Mouse (Mus musculus) naive thymus-derived CD4-positive, alpha-beta T cell, adult 2 months (primary cell): Measurements from ENCODE around the gene Irgm1.
"Not testable (repeated sequence)": the region's sequence is repeated elsewhere in the genome, so short reads cannot be mapped to it uniquely, and the experiment has no call there.

Experiments
- DNase-seq: peaks from one replicate; pipeline ENCODE4 v3.0.0-alpha.2; 2011; ENCODE audit warnings: low read depth

The Irgm1 gene

DNA sequence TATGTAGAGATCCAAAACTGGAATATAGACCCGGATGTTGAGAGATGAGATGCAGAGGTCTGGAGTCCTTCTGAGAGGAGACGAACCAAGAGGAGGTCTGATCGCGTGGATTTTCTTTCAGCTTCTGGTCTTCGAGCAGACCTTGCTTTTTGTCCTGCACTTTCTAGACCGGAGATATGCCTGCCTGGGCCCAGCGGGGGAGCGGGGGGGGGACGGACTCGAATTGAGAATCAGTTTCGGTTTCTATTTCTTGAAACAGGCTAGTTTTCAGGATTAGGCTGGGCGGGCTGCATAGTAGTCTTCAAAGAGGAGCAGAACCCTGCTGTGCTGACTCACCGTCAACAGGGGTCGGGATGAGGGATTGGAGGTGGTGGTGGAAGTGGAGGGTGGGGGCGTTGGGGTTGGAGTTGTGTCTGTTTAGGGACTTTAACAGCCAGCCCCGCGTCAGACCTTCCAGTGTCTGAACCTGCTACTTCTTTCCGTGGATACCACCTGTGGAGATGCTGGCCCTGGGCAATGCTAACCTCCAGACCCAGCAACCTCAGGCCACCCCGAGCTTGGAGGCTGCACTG, at the start of gene Irgm1:
TSS of gene Irgm1 (minus strand) at position 483 of the 572 bp plus-strand sequence.
- DNase-seq = peak; percentile 90

DNA sequence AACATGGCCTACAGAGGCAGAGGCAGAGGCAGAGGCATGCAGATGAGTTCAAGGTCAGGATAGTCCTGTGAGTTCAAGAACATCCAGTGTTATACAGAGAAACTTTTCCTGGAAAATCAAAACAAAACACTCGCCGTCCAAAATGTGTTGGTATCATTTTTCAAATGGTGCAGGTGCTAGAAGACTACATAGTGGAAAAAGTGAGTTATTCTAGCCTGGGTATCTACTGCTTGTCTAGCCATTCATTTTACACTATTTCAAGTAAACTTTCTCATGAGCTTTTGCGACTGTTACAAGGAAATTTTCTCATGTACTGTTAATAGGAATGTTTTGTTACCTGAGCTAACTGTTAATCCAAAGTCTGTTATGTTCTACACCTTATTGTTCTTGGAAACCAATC, 46.9 kb upstream of the Irgm1 start:
- no peak for DNase-seq

DNA sequence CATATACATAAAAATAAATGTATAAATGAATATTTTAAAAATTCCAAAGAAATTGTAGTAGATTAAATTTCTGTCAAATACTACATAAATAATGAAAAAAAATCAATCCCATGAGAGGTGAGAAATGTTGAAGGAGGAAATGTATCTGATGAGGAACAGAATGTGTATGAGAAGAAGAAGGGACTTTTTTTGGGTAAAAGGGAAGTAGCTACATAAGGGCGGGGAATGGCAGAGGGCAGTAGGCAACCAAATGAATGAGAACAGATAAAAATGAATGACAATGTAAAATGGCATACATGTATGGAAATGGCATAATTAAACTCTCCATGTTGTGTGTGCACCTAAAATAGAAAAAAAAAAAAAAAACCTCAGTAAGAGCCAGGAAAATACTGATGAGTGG, 42.1 kb upstream of the Irgm1 start:
- DNase-seq = no peak

DNA sequence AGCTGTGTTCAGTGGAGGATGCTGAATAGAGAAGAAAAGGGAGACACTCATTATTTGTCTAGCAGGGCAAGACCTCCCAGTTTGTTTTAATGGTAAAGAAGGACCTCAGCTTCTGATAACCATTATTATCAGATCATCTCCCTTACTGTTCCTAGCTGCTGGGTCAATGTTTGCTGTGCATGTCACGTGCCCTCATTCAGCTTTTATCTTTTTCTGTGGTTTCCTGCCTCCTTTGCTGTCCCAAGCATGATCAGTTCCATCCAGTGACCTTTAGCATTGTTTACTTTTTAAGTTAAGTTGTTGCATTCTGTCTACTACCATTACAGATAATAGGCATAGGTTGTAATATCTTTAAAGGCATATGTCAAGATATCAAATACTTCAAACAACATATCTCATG, 37.0 kb upstream of the Irgm1 start:
- no peak for DNase-seq

DNA sequence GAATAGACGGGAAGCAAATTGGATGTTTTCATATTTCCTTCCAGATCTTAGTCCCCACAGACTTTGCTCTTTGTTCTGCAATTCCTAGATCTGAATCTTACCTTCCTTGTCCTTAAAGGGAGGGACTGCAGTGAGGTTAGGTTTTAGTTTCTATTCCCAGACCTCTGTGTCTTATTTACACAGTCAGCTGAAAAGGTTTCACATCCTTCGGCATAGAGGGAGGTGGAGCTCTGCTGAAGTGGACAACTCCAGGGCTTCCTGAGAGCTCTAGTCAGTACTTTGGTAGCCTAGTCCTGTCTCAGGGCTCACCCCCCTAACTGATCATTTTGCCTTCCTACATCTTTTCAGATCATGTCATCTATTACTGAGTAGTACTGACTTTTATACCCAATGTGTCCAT, 30.5 kb upstream of the Irgm1 start, which contains the start of gene Gm5431:
TSS of gene Gm5431 (minus strand) at position 194 of the 400 bp plus-strand sequence.
- DNase-seq = no peak

DNA sequence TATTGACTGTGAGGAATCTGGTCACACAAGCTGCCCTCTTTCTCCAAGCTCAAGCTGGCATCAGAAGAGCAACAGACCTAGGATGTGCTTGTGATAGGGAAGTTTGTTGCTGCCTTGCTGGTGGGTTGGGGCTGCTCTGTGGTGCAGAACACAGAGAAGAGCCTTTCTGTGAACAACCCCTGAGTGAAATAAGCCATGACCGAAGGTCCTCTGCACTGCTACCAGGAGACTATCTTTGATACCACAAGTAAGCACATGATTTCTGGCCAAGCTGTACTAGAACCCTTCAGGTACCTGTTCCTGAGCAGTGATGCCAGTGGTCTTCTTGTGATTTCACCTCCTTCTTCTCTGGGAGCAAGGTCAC, 30.1 kb upstream of the Irgm1 start:
- DNase-seq = not testable (repeated sequence)

DNA sequence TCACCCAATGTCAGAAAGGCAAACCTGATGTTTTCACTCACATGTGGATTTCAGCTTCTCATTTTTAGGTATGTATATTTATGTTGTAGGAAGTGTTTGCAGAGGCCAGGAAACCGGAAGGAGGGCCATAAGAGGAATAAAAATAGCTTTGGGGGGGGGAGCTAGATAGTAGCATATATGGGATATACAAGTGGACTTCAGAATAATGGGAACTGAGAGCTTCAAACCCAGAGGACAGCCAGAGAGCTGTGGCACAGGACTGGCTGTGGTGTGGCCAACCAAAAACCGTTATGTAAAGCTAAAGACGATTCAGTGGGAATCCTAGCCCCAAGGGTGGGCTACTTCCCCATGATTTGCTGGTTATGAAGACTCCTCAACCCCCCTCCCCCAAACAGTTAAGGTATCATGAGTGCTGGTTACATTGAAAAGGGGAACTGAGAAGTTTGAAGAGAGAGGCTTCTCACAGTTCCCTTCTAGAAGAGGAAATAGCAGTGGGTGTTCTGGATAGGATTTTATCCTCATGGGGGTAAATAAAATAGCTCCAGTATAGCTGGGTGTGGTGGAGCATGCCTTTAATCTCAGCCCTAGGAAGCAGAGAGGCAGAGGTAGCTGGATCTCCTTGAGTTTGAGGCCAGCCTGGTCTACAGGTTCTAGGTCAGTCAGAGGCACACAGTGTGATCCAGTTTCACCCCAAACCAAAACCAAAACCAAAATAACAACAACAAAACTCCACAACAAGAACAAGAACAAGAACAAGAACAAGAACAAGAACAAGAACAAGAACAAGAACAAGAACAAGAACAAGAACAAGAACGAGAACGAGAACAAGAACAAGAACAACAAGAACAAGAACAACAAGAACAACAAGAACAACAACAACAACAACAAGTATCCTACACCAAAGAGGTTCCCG, 29.4 kb upstream of the Irgm1 start:
- DNase-seq = not testable (repeated sequence)

DNA sequence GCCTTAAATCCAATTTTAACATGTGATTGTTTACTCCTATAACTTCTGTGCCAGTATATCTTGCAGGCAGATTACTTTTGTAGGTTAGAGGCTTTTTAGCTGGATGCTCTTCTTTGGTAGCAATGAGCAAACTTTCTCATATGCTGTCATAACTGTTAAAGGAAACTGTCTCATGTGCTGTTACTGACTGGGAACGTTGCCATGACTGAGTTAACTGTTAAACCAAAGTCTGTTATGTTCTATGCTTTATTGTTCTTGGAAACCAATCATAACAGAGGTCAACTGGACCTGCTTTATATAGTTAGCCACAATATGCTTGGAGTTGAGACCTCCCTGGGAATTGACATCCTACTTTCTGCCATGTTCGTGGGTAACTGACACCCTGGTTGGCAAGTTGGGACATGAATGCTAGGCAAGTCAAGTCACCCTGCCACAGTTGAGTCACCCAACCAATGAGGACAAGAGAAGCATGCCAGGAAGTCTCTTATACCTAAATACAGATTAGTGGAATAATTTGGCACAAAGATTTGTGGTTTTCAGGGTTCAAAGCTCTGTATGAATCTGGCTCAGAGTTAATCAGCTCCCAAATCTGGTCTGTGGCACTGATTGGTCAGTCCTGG, 27.4 kb upstream of the Irgm1 start:
- no peak for DNase-seq

DNA sequence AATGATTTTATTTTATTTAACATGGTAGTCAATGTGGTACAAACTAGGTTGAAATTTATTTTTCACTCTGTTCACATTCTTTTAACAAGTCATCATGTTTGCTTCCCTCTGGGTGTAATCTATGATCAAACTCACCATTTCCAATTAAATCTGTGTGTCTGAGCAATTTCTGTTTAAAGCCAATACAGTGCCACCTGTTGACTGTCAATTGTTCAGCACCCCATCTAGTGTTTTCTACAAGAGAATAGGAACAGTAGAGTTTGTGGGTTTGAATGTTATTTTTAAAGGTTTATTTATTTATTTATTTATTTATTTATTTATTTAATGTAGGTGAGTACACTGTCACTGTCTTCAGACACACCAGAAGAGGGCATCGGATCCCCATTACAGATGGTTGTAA, 5.2 kb upstream of the Irgm1 start:
- DNase-seq = peak; percentile 44

DNA sequence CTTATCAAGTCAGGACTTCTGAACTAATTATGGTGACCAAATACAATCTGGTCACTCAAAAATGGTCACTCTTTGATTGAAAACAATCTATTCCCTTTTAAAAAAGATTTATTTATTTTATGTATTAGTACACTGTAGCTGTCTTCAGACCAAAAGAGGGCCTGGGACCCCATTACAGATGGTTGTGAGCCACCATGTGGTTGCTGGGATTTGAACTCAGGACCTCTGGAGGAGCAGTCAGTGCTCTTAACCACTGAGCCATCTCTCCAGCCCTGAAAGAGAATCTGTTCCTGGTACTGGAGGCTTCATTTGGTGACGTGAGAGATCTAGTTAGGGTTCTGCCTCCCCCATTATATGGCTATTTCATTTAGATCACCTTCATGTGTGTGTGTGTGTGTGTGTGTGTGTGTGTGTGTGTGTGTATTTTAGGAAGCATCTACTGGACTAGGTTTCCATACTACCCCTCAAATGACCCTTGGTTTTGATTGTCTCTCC, 3.9 kb upstream of the Irgm1 start:
- not testable (repeated sequence) for DNase-seq

DNA sequence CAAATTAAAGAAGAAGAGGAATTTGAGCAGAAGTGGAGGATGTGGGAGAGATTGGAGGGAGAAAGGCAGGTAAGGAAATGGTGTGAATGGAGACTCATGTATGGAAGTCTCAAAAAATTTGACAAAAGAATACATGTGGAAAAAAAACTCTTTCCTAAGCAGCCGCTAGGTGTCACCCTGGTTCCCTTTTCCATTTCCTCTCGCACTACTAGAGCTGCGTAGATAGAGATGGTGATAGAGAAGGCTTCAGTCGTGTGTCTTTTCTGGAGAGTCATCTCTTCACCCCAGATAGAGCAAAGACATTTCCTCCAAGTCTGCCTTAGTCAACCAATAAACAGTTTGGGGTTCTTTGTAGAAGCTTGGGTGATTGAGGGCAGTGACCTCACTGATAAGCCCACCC, 3.0 kb upstream of the Irgm1 start:
- DNase-seq = peak; percentile 89

DNA sequence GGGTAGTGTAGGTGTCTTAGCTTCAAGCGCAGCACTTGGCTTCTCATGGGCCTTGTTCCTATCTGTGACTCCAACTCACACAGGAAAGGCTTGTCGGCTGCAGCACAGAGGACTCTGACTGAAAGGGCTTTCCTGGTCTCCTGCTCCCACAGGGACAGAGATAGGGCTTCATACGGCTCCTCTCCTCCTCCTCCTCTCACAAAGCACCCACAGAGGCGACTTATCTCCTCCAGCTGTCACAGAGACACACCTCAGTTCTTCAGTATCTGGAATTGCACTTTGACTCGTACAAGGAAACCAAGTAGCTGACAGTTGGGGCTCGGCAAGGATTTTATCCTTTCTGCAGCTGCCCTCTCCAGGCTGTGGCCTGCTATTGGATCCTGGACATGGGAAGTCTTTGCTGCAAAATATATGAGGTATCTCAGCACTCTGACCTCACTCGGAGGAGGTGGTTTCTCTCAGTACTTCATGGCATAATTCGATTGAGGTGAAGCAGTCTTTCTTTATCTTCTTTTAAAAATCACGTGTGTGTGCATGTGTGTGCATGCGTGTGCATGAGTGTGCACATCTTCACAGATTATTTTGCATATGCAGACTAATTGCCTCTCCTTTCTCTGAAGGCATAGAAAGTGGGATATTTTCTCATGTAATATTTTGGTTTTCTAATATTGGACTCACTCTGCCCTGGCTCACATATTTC, 2.3 kb upstream of the Irgm1 start:
- DNase-seq = no peak

DNA sequence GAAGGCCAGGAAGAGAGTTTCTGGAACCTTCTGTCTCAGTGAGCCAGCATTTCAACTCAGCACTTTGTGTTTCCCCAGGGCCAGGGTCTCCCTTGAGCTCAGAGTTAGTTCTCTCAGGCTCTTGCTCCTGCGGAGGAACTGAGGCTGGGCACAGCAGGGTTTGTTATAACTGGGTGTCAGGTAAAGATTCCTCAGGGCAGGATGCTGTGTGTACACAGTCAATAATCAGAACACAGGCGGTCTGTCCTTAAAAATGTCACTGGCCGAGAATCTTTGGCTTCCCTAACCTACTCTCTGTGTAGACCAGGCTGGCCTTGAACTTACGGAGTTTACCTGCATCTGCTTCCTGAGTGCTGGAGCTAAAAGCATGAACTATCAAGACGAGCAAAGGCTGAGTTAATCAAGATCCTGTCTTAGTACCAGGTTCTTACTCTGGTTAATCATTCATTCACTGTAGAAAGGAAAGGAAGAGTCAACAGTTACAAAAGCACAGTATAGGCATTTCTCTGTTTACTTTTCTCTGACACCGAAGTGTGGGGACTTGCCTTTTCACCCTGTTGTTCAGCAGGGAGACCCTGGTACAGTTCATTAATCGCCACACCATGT, 1.3 kb upstream of the Irgm1 start:
- DNase-seq = peak; percentile 48

DNA sequence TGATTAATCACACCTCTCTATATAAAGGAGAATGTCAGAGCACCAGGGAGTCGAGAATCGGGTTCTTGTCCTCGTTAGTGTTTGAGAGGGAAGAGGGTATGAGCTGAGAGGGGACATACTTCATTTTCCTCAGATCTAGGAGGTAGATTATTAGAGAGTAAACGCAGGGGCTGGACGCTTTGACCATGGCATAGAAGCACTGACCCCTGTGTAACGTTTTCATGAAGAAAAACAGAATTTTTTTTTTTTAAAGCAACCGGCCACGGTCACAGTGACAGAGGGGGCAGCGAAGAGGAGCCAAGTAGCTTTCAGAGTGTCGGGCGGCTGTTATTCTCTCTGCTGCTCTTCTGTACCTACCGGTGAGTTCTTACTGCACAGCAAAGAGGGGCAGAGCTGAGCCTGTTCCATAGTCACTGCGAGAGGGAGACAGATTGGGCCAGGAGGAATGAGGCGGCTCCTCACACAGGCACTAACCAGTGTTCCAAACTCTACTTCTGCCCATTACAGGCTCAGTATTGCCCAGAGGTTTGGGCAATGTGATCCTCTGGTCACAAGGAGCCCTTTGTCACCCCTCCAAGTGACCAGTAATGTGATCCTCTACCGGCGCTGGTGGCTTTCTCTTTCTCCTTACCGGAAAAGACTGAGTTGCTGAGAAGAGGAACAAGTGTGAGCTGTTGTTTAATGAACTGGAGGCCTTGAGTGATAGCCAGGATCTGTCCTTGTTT, 496 bp upstream of the Irgm1 start:
- DNase-seq = peak; percentile 68

DNA sequence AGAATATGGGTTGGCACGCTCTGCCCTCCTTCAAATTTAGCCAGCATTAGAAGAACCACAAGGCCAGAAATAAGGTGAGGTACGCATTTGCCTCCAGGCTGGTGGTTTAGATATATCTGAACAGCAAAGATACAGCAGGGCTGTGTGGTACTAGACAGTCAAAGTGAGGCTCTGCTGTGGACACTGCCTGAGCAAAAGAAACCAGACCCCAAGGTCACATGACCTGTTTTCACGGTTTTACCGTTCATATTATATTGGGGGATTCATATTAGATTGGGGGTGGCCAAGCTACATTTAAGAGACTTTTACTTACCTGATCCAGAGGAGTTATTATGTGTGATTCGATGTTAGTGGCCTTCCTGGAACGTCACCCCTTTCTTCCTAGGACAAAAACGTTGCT, 702 bp downstream of the Irgm1 start:
- DNase-seq = no peak

DNA sequence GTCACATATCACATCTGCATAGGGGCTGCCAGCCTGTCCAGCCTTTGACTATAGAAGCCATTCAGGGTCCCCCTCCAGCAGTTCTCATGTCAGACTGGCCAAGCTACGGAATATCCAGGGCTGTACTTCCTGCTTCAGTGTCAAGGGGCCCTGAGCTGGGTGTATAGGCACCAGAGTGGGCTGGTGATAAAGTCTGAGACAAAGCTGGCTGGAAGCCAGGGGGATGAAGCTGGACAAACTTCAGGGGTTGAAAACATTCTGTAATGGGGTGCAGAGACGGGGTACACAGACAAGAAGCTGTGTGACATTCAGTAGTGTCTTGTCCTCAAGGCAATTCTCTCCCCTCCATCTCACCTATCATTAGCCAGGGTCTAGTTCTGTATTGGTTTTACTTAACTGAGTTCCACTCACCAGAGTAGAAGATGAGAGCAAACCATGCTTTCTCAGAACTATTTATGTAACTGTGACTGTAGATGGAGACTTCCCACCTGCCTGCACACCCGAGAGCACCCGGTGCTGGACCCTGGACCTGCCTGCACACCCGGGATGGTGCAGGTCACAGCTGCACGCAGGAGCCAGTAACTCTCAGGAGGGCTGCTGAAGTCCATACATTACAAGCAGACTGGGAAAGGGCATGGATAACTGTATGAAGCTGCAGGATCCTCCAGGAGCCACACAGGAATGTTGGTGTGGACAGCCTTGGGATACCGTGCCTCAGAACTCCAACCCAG, 1.9 kb downstream of the Irgm1 start:
- peak; percentile 44 for DNase-seq

DNA sequence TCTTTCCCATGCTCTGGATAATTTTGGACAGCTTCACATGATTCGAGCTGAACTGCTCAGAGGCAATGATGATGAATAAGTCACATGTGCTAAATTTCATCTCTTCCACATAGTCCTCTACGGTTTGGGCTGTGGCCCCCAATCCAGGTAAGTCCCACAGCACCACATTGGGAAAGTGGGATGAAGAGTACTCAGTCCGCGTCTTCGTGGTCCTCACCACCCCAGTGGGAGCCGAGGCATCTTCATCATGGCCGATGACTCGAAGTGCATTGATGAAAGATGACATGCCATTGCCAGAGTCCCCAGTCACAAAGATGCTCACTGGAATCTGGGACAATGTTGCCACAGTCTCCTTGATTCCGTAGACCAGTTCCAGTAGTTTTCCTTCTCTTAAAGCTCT, 5.0 kb downstream of the Irgm1 start:
- DNase-seq = no peak

DNA sequence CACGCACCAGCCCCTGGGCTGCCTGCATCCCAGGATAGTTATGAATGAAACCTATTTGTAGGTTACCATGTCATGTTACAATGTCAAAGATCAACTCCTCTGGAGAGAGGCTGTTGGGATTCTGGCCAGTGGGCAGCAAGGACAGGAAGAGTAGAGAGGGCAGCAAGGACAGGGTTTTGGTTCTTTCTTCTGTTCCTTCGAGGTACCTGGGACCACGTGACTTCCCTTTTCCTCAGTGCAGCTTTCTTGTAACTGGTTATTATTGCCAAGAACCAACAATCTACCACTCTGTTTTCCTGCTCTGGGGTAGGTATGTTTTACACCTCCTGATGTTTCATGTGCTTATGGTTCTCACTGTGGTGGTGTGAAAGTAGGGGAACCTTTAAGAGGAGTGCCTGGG, 7.7 kb downstream of the Irgm1 start:
- no peak for DNase-seq

DNA sequence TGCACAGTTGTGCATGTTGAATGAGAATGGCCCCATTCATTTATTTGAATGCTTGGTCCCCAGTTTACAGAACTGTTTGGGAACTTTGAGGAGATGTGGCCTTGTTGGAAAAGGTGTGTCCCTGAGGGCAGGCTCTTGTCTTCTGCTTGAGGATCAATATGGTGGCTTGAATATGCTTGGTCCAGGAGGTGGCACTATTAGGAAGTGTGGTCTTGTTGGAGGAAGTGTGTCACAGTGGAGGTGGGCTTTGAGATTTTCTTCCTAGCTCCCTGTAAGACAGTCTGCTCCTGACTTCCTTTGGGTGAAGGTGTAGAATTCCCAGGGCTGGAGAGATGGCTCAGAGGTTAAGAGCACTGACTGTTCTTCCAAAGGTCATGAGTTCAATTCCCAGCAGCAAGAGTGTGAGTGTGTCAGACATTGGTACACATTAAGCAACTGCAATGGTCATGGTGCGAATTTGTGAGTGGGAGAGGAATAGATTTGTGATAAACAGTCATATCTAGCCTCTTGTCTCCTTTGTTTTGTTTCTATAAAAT, 8.6 kb downstream of the Irgm1 start:
- no peak for DNase-seq

DNA sequence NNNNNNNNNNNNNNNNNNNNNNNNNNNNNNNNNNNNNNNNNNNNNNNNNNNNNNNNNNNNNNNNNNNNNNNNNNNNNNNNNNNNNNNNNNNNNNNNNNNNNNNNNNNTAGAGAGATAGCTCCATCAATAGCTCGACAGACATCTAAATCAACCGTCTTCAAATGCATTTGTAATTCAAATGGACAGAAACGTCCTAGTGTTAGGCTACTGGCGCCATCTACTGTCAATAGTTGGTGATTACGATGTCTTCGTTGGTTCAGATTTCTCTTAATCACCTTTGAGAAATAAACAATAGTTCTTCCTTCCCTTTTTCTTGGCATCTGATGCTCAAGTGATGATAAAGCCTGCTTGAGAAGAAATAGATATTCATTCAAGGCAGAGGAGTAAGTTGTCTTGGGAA, 12.5 kb downstream of the Irgm1 start:
- peak; percentile 90 for DNase-seq
